Mouse (Mus musculus) naive thymus-derived CD4-positive, alpha-beta T cell, adult 2 months (primary cell): ENCODE measurements around the gene Ttc38.

Experiments
- DNase-seq: peaks from one replicate; pipeline ENCODE4 v3.0.0-alpha.2; 2011; ENCODE audit warnings: low read depth

Gene Ttc38

DNA sequence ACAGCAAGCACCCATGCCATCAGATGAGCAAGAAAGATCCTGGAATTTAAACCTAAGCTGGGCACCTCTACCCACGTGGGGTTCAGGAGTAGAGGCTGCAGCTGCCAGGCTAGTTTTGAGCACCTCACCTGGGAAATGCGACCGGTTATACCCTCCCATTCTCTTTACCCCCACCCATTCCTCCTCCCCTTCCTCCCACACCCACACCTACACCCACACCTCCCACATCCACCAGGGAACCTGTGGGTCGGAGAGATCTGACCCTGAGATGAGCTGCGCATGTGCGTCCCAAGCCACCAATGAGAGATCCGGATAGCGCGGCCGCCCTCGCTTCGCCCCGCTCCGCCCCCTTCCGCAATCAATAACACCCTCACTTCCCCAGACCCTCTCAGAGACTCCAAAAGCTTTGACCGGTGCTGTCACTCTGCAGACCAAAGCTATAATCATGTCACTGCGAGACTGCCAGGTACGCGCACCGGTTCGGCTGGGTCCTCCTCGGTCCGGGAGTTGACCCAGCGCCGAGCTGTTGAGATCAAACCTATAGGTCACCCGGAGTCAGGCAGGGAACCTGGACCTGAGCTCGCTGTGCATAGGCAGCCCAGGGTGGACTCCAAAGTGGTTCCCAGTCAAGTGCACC is at the start of gene Ttc38:
TSS of gene Ttc38 (plus strand) at position 353 of the 637 bp plus-strand sequence.
- peak; percentile 83 for DNase-seq

DNA sequence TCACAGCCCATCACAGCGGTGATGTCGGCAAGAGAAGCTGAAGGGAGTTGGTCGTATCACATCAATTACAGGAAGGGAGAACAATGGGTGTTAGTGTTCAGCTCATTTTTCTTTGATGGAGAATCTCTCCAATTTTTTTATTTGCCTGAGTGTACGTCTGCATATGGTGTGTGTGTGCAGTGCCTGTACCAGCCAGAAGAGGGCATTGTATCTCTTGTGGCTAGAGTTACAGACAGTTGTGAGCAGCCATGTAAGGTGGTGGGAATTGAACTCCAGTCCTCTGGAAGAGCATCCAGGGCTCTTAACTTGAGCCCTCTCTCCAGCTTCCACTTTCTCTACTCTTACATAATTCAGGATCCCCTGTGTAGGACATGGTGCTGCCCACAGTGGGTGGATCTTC is 49.0 kb upstream of the Ttc38 start:
- DNase-seq, result peak; percentile 8

GRCm38 (mm10) chr15:85784341-85784740 is 47.8 kb upstream of the Ttc38 start:
- DNase-seq, result no peak

GRCm38 (mm10) chr15:85786711-85787110 is 45.4 kb upstream of the Ttc38 start:
- no peak for DNase-seq

DNA sequence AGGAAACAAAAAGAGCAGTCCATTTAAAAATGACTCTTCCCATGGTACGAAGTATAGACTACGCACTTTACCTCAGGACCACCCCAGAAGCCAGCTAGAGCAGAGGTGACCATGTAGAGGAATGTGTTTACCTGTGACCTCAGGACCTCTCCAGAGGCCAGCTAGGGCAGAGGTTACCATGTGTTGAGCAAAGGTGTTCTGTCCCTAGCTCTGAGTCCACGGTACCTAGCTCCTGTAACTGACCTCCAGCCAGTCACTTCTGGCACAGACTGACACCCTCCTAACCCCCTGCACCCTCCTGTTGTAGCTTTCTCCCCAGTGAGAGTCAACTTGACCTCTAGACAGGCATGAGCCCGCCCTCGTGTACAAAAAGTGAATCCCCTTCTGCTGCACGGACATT is 44.6 kb upstream of the Ttc38 start:
- no peak for DNase-seq

GRCm38 (mm10) chr15:85788051-85788450 is 44.1 kb upstream of the Ttc38 start:
- DNase-seq, result no peak

GRCm38 (mm10) chr15:85788633-85789032 is 43.5 kb upstream of the Ttc38 start:
- DNase-seq, result no peak

DNA sequence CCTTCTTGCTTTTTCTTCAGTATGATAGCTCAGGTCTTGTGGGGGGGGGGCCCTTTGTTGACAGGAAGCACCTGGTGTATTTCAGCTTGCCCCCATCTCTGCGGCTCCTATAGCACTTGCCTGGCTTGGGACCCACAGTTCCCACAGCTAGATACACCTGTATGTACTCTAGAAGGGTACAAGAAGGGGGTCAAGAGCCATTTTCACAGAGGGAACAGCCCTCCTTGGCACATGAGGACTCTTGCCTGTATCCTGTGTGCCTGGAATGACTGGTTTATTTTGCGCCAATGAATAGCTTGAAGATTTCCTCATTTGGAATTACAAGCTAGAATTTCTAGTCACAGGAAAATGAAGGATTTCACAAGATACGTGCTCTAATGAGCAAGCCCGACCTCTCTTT is 40.7 kb upstream of the Ttc38 start:
- no peak for DNase-seq

GRCm38 (mm10) chr15:85792819-85793218 is 39.3 kb upstream of the Ttc38 start:
- no peak for DNase-seq

DNA sequence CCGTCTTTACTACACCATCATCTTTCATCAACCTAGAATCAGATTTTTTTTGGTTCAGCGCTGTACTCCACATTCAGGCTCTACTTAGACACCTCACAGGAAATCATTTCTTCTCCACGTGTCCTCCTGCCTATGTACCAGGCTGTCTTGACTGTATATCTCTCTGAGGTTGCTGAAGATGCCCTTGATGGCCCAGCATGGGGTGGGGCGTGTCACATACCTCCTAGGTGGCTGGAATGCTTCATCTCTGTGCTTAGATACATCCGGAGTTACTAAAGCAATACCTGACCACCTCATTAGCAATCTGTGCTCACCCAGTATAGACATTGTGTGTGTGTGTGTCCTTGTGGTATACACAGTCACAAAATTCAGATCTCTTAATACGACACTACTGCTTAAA is 36.6 kb upstream of the Ttc38 start:
- no peak for DNase-seq

- no peak for DNase-seq
Measured at GRCm38 (mm10) chr15:85798676-85799075, 33.4 kb upstream of the Ttc38 start.

DNA sequence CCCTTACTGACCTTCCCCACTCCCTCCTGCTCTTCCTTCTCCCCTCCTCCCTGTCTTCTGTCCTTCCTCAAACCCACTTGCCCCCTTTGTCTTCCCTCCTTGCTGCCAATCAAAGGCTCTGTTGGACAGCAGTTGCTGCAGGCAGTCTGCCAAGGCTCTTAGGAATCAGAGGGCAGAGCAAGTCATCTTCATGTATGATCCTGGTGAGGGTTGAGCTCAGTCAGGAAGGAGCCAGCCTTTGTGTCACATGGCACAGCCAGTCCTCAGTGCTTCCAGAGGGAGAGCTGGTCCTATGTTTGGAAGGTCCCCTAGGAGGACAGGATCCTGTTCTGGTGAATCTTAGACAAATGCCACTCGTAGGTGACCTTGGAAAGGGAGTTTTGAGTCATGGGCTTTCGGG is 29.2 kb upstream of the Ttc38 start:
- no peak for DNase-seq

- no peak for DNase-seq
Measured at GRCm38 (mm10) chr15:85806886-85807285, 25.2 kb upstream of the Ttc38 start.

GRCm38 (mm10) chr15:85807404-85807803 is 24.7 kb upstream of the Ttc38 start:
- DNase-seq, result no peak

DNA sequence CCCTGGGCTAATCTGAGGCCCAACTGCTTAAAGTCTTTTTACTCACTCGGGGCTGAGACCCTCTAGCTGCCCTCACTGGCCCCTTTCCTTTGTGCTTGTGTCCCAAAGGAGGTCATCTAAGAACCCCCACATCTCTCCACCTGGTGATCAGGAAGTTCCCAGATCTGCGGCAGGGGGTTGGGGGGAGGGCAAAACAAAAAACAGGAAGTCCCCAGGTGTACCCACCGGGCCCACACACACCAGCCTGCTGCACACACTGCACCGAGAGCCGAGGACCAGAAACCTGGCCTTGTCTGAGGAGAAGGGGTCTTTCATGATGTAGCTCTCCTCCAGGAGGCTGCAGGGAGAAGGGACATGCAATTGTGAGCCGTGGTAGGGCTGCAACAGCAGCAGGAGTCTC is 24.1 kb upstream of the Ttc38 start:
- DNase-seq, result no peak

DNA sequence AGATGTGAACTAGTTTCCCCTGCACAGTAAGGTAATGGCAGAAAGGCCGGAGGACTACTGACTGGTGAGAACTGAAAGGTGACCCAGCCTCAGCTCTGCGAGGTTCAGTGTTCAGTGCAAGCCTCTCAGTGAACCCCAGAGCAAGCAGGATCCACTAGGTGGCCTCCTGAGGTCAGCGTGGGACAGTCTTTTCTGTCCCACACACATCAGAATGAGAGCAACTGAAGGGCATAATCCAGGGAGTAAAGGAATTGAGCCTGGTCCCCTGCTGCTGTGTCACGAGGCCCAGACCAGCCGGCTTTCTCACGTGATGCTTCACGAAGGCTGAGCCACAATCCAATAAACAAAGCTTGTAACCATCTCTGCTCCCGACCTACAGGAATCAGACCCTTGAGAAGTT is 23.7 kb upstream of the Ttc38 start:
- DNase-seq, result no peak

DNA sequence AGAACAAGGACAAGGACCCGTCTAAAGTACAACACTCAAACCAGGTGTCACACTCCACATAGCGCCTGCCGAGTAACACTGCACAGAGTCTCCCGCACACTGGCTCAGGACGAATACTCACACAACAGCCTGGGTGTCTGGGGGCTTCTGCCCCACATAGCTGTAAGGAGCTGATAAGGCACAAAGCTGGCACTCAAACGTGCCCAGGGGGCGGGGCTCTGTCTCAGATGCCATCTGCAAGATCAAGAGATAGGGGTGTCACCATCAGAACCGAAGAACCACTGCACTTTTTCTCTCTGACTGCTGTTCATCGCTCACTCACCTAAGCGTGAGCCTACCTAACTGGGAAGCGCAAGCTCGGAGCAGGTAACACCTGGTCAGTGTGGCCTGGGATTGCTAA is 23.0 kb upstream of the Ttc38 start:
- DNase-seq, result peak; percentile 32

DNA sequence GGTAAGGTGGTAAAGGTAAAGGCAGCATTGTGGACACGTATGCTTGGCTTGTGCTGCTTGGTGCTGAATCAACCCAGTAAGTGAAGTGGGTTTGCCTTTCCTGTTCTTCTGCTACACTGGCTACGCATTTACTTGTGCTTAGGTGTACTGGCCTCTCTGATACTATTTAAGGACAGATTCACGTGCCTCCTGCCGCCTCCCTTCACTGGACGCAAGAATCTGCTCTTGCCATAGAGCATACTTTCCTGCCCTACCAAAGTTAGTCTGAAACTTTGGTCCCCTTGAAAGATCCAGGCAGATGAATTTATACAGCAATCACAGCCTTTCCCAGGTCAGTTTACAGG is 21.7 kb upstream of the Ttc38 start:
- no peak for DNase-seq

DNA sequence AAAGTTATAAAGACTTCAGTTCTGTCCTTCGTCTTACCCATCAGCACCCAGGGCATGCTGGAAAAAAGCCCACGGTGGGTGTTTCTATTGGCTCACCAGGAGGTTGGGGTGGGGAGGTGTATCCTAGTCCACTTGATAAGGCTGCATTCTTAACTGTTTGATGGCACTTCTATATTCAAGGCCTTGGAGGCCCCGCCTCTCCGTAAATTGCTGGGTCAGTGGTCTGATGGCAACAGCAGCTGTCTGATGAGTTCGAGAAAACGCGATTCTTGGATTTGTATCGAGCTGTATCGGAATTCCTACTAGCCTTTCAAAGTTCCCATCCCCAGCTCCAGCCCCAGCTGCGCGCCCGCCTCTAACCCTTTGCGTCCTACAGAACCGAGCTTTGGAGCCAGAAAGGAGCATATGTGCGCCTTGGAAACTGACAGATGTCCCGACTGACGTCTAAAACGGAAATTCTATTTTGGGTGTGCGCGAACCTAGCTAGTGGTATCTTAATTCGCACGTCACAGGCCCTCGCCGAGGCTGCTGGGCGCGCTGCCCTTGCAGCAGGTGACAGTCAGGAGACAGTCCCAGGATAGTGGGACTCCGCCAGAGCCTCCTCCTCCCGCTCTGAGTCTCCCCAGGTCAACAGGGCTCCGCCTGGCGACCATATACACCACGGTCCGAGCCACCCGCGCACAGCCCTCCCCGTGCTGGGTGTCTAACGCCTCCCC is 21.1 kb upstream of the Ttc38 start:
- DNase-seq, result peak; percentile 85

- DNase-seq, result peak; percentile 99
Measured at GRCm38 (mm10) chr15:85811535-85812277, 20.4 kb upstream of the Ttc38 start, which contains the start of gene Cdpf1. Cdpf1 (minus strand) TSS chr15:85811697.

- DNase-seq, result no peak
Measured at GRCm38 (mm10) chr15:85813428-85813827, 18.7 kb upstream of the Ttc38 start.

DNA sequence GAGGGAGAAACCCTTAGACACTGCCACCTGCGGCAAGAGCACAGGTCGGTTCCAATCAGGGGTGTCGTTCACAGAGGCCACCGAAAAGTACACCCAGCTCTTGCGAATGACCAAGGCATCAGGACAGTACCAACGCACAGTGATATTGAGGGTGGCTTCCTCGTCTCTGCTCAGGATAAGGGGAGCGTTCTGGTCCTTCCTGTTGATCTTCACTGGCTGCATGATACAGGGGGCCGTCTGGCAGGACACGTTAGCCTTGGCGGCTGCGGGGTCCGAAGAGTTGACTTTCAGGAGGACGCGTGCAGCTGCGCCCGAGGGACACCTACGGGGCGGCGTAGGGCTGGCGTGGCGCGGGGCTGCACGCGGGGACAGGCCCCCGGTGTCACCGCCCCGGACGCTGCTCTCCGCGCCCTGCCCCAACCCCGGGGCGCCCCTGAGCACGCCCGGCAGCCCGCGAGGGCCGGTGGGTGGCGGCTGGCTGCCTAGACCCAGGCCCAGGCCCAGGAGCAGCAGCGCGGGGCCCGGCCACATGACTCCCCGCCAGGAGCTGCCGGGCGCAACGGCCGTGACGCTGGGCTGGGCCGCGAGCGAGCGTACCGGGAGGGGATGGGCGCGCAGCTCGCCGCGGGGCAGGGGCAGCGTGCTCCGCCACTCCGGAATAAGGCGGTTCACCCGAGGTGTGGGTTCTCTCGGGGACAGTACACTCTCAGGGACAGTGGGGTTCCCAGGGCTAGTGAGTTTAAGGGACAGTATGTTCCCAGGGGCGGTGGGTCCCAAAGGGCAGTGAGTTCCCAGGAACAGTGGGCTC is 10.7 kb upstream of the Ttc38 start, which contains the start of gene Pkdrej:
TSS of gene Pkdrej (minus strand) at position 532 of the 808 bp plus-strand sequence.
- peak; percentile 28 for DNase-seq
